Mouse (Mus musculus) CH12.LX (cell line): ENCODE measurements around the gene Ptges. TPM values are rescaled to one million over a fixed set of nuclear protein-coding genes. Genes with fewer than 3 reads are reported as not detected.

ENCODE experiments used
- DNase-seq: peaks from one replicate; pipeline ENCODE4 v3.0.0-alpha.2; 2013; ENCODE audit errors: extremely low read depth
- H3K27ac ChIP-seq: 2 replicates; pipeline ENCODE4 v1.5.1; 2012; ENCODE audit warnings: low read depth, mild to moderate bottlenecking, control low read depth, moderate library complexity; ENCODE audit not compliant: insufficient read depth
- H3K27me3 ChIP-seq: replicated peaks from 2 replicates; pipeline ENCODE3; 2012; ENCODE audit warnings: inconsistent platforms
- H3K36me3 ChIP-seq, 2 experiments: replicated peaks in 1 of 2; 2 replicates each; pipeline versions ENCODE3 to v1.6.1; 2012; ENCODE audit warnings: inconsistent platforms in 1 of 2, low read length in 1 of 2, mild to moderate bottlenecking in 1 of 2, mixed read lengths in 1 of 2, moderate library complexity in 1 of 2; ENCODE audit not compliant: control insufficient read depth in 1 of 2, insufficient read depth in 1 of 2
- H3K4me1 ChIP-seq, 2 experiments: 2 replicates each; pipeline ENCODE4 v1.6.1; 2012; ENCODE audit warnings: inconsistent platforms in 1 of 2, moderate library complexity in 1 of 2; ENCODE audit not compliant: insufficient read depth in 2 of 2, control insufficient read depth in 1 of 2
- H3K4me2 ChIP-seq: 2 replicates; pipeline ENCODE4 v1.6.1; 2012; ENCODE audit warnings: low read depth, mild to moderate bottlenecking, control low read depth; ENCODE audit not compliant: poor library complexity, insufficient read depth, severe bottlenecking
- H3K4me3 ChIP-seq, 3 experiments: fragments of 150-350 bp in 1 of 3; sonication (generic) in 1 of 3; replicated peaks in 1 of 3; 2 replicates each; pipeline versions ENCODE3 to v1.5.1; 2011 to 2012; ENCODE audit warnings: low read depth in 2 of 3, low read length in 2 of 3, mild to moderate bottlenecking in 2 of 3, moderate library complexity in 2 of 3, control low read depth in 1 of 3, improper control_type of control experiment in 1 of 3, inconsistent platforms in 1 of 3, mixed read lengths in 1 of 3; ENCODE audit not compliant: poor library complexity in 1 of 3
- H3K79me2 ChIP-seq: replicated peaks from 2 replicates; pipeline ENCODE4 v1.6.1; 2012; ENCODE audit warnings: mild to moderate bottlenecking, moderate library complexity; ENCODE audit not compliant: control insufficient read depth, poor library complexity, insufficient read depth, severe bottlenecking; ENCODE audit errors: extremely low read depth
- H3K9ac ChIP-seq: 2 replicates; pipeline ENCODE4 v1.6.1; 2012; ENCODE audit warnings: low read depth, mild to moderate bottlenecking, control low read depth, moderate library complexity; ENCODE audit not compliant: insufficient read depth
- H3K9me3 ChIP-seq: replicated peaks from 2 replicates; pipeline ENCODE3; 2012; ENCODE audit warnings: low read length, inconsistent platforms, mixed read lengths
- CTCF ChIP-seq, 2 experiments: IDR thresholded peaks in 1 of 2; conservative IDR thresholded peaks in 1 of 2; 2 replicates each; pipeline ENCODE4 v1.5.1; 2011 to 2012; ENCODE audit warnings: low read depth in 2 of 2, low read length in 2 of 2, improper control_type of control experiment in 1 of 2, inconsistent platforms in 1 of 2, mild to moderate bottlenecking in 1 of 2, moderate library complexity in 1 of 2
- E2F4 ChIP-seq: IDR thresholded peaks from 2 replicates; pipeline ENCODE4 v1.6.1; 2011; ENCODE audit warnings: low read depth, low read length, improper control_type of control experiment; ENCODE audit not compliant: insufficient replicate concordance
- IRF4 ChIP-seq: IDR thresholded peaks from 2 replicates; pipeline ENCODE4 v1.6.1; 2014; ENCODE audit warnings: low read depth, mild to moderate bottlenecking, inconsistent platforms, low read length, improper control_type of control experiment
- JUND ChIP-seq: conservative IDR thresholded peaks from 2 replicates; pipeline ENCODE4 v1.6.1; 2011; ENCODE audit warnings: low read depth, low read length, improper control_type of control experiment
- MAFK ChIP-seq: IDR thresholded peaks from 2 replicates; pipeline ENCODE4 v1.6.1; 2011; ENCODE audit warnings: low read length, improper control_type of control experiment; ENCODE audit not compliant: insufficient replicate concordance
- MAX ChIP-seq: IDR thresholded peaks from 2 replicates; pipeline ENCODE4 v1.6.1; 2011; ENCODE audit warnings: low read length, improper control_type of control experiment
- PAX5 ChIP-seq: IDR thresholded peaks from 2 replicates; pipeline ENCODE4 v1.6.1; 2012; ENCODE audit warnings: low read length, inconsistent platforms, mixed read lengths
- POLR2AphosphoS2 ChIP-seq: IDR thresholded peaks from 2 replicates; pipeline ENCODE4 v1.6.1; 2011; ENCODE audit warnings: low read depth, low read length, improper control_type of control experiment
- RAD21 ChIP-seq: IDR thresholded peaks from 2 replicates; pipeline ENCODE4 v1.6.1; 2011; ENCODE audit warnings: low read depth, mild to moderate bottlenecking, low read length, improper control_type of control experiment, moderate library complexity
- SIN3A ChIP-seq: IDR thresholded peaks from 2 replicates; pipeline ENCODE4 v1.6.1; 2012; ENCODE audit warnings: low read length, improper control_type of control experiment, inconsistent platforms
- TCF12 ChIP-seq: IDR thresholded peaks from 2 replicates; pipeline ENCODE4 v1.6.1; 2014; ENCODE audit warnings: low read depth, mild to moderate bottlenecking, inconsistent platforms, low read length, improper control_type of control experiment
- dilution Hi-C: fragments of 300-500 bp; cut with MboI; formaldehyde crosslinking; loops from 2 replicates; pipeline ENCODE4 v1.14.3; 2020; ENCODE audit warnings: low sequenced_read_pairs; ENCODE audit not compliant: extremely low pct_unique_long_range_greater_than_20kb, extremely low pct_ligation_motif_present
- in situ Hi-C: fragments of 300-500 bp; cut with MboI; formaldehyde crosslinking; loops from 3 replicates; pipeline ENCODE4 v1.14.3; 2019; ENCODE audit warnings: low sequenced_read_pairs, low pct_ligation_motif_present, low pct_unique_long_range_greater_than_20kb, mixed read lengths
- polyA plus RNA-seq: library from polyadenylated mRNA; unstranded; fragments of >175 nt; gene quantifications from 2 replicates; pipeline ENCODE4 v1.2.1, GENCODE M21; 2012; ENCODE audit warnings: low read depth; ENCODE audit not compliant: insufficient read length
- total RNA-seq, 2 experiments: library from RNA; depleted of rRNA; stranded (reverse); fragments of 300-350 nt in 1 of 2; fragments of >200 nt in 1 of 2; gene quantifications; 2 replicates each; pipeline ENCODE4 v1.2.3; 2012 to 2014

Ptges gene
- total and polyA plus RNA-seq, 3 experiments, result 0.04 to 0.09 TPM; not detected in 1

DNA sequence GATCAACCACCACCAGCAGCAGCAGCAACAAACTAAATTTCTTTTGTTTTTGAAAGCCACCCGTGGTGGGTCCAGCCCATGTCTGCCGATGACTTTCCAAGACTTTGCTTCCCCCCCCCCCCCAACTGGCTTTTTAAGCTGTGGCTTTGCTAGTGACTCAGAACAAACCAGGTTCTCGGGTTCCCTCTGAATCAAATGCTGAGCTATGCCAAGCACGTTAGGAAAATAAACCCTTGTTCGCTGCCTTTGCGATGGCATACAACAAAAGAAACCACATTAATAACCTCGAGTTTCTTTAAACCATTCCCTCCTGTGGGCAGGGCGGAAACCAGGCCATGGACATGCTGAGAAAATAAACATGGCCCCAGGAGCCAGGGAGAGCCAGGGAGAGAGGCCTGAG lies 81.5 kb downstream of the Ptges start:
- peaks cover 88% of the 10 kb centered on the region for H3K27me3 ChIP-seq
- in situ Hi-C loops, result no loop called here
- dilution Hi-C loops, result no loop called here
- no peak overlapping the region for H3K4me2 ChIP-seq
- H3K36me3 ChIP-seq, result no peaks in the 10 kb centered on the region
- peaks cover 4 to 5% of the 10 kb centered on the region in 2 experiments; a peak in 2 of 4 replicates for H3K4me1 ChIP-seq
- no peak overlapping the region for H3K27ac ChIP-seq
- H3K9me3 ChIP-seq, result no peaks in the 10 kb centered on the region
- no peak for TF ChIP-seq PAX5
- TF ChIP-seq MAFK, result no peak
- TF ChIP-seq MAX, result no peak
- H3K79me2 ChIP-seq, result no peaks in the 10 kb centered on the region
- H3K4me3 ChIP-seq, result no peak overlapping the region
- no peak overlapping the region for H3K9ac ChIP-seq
- no peak for DNase-seq

GRCm38 (mm10) chr2:30846723-30847122 lies 82.9 kb downstream of the Ptges start:
- in situ Hi-C loops, result no loop called here

GRCm38 (mm10) chr2:30846236-30846635 lies 83.4 kb downstream of the Ptges start:
- H3K79me2 ChIP-seq, result no peaks in the 10 kb centered on the region
- no peak overlapping the region for H3K27ac ChIP-seq
- no peak overlapping the region for H3K4me3 ChIP-seq
- in situ Hi-C loops (no loop called here), dilution Hi-C loops (no loop called here)
- no peak overlapping the region for H3K9ac ChIP-seq
- no peaks in the 10 kb centered on the region for H3K4me1 ChIP-seq
- TF ChIP-seq PAX5 (no peak), CTCF (conservative IDR thresholded peaks at IDR 0.05 in 1 of 2, IDR thresholded peaks at IDR 0.05 in 1 of 2; ENCODE audit: low read depth in 2 of 2, low read length in 2 of 2) (no peak), JUND (no peak), SIN3A (no peak), POLR2AphosphoS2 (no peak), RAD21 (no peak), MAX (no peak), TCF12 (no peak), IRF4 (no peak)
- no peaks in the 10 kb centered on the region for H3K9me3 ChIP-seq
- DNase-seq, result no peak
- no peak overlapping the region for H3K4me2 ChIP-seq
- no peaks in the 10 kb centered on the region for H3K36me3 ChIP-seq
- H3K27me3 ChIP-seq, result peaks cover 85% of the 10 kb centered on the region

More at GRCm38 (mm10) chr2:30846723-30847122, 82.9 kb downstream of the Ptges start:
- Histone ChIP-seq H3K9me3 (no peaks in the 10 kb centered on the region), H3K27me3 (peaks cover 85% of the 10 kb centered on the region), H3K27ac (no peak overlapping the region), H3K4me3 (no peak overlapping the region), H3K79me2 (no peaks in the 10 kb centered on the region), H3K4me2 (no peak overlapping the region), H3K9ac (no peak overlapping the region), H3K4me1 (no peaks in the 10 kb centered on the region), H3K36me3 (no peaks in the 10 kb centered on the region)
- no peak for DNase-seq
- no peak for TF ChIP-seq E2F4
- dilution Hi-C loops, result no loop called here
